Mouse (Mus musculus) olfactory bulb, adult 2 months (tissue): Measurements from ENCODE around the gene Rab11fip4.

Source experiments
- CTCF ChIP-seq: fragments of 200-500 bp; IDR thresholded peaks from 2 replicates; pipeline ENCODE4 v1.5.1; 2012; ENCODE audit warnings: low read depth, mild to moderate bottlenecking, low read length, moderate library complexity; ENCODE audit not compliant: insufficient read depth
- POLR2A ChIP-seq: fragments of 200-500 bp; IDR thresholded peaks from 2 replicates; pipeline ENCODE4 v1.6.1; 2012; ENCODE audit warnings: mild to moderate bottlenecking, low read depth, low read length, moderate library complexity; ENCODE audit not compliant: insufficient read depth

DNA sequence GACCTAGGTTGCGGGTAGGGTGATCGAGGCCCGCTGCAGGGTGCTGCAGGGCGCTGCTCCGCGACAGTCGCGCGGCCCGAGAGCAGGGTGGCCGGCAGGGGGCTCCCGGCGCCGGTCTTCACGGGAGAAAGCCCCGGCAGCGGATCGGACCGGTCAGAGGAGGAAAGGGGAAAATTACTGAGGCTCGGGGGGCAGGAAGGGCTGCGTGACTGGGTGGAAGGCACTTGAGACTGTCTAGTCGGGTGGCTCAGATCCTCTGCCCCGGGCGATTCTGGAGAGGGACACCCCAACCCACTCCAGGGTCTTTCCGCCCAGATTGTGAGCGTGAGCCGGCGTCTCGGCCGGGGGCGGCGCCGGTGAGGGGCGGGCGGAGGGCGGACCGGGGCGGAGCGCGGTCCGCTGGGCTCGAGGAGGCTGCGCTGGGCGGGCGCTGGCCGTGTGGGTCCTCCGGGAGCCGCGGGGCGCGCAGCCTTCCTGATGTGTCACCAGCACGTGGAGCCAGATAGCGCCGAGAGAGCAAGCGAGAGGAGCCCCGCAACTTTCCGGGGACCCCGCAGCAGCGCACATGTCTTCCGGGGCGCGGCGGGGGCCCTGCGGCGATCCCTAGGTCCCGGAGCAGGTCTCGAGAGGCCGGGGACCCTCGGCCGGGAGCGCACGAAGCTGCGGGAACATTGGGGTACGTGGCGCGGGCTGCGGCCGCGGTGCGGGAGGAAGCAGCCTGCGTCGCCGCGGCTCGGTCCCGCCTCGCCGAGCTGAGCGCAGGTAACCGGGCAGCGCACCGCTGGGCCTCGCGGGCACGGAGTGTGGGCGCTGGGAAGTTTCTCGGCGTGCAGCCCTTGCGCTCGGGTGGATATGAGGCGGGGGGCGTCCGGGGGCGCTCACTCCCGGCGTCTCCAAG, 120.1 kb downstream of the Rab11fip4 start:
- TF ChIP-seq CTCF: peak; percentile 80
- TF ChIP-seq POLR2A: no peak
